Mouse (Mus musculus) heart, embryonic 16.5 days (tissue): ENCODE data around the gene Tmem269. TPM values are rescaled to one million over a fixed set of nuclear protein-coding genes. Genes with fewer than 3 reads are reported as not detected.

Experiments
- ATAC-seq: fragments of 200-750 bp; cut with Nextera tagmentation; replicated peaks from 2 replicates; pipeline ENCODE4 v1.8.0; 2017; ENCODE audit warnings: moderate number of reproducible peaks; ENCODE audit not compliant: insufficient read depth, low FRiP score; ENCODE audit errors: extremely low read depth
- H3K27ac ChIP-seq: fragments of 300-500 bp; sonication (generic); 2 replicates; pipeline ENCODE4 v1.5.1; 2014; ENCODE audit warnings: mild to moderate bottlenecking, low read length, control low read depth, moderate library complexity
- H3K27me3 ChIP-seq: fragments of 300-500 bp; sonication (generic); 2 replicates; pipeline ENCODE4 v1.6.1; 2014; ENCODE audit warnings: low read length, mixed read lengths; ENCODE audit not compliant: control insufficient read depth, insufficient read depth
- H3K36me3 ChIP-seq: fragments of 300-500 bp; sonication (generic); 2 replicates; pipeline ENCODE4 v1.6.1; 2014; ENCODE audit not compliant: control insufficient read depth, insufficient read depth
- H3K4me1 ChIP-seq: fragments of 300-500 bp; sonication (generic); 2 replicates; pipeline ENCODE4 v1.6.1; 2014; ENCODE audit warnings: low read length, mixed read lengths; ENCODE audit not compliant: control insufficient read depth, insufficient read depth
- H3K4me2 ChIP-seq: fragments of 300-500 bp; sonication (generic); 2 replicates; pipeline ENCODE4 v1.6.1; 2014; ENCODE audit warnings: low read depth, mild to moderate bottlenecking, control low read depth, low read length
- H3K4me3 ChIP-seq: fragments of 300-500 bp; sonication (generic); 2 replicates; pipeline ENCODE4 v1.5.1; 2014; ENCODE audit warnings: mild to moderate bottlenecking, control low read depth, low read length
- H3K9ac ChIP-seq: fragments of 300-500 bp; sonication (generic); 2 replicates; pipeline ENCODE4 v1.6.1; 2014; ENCODE audit warnings: low read length, control low read depth
- H3K9me3 ChIP-seq: fragments of 300-500 bp; sonication (generic); replicated peaks from 2 replicates; pipeline ENCODE4 v1.6.1; 2016; ENCODE audit warnings: low read length; ENCODE audit not compliant: control insufficient read depth
- WGBS: fragments of 180-500 bp; shearing (Covaris S2); extraction: QIAGEN DNeasy Blood & Tissue Kit; methylation state at CpG from one replicate; pipeline ENCODE4 v1.1.7; 2014; 5-methylcytosine and 5-hydroxymethylcytosine counted together
- polyA plus RNA-seq: library from polyadenylated mRNA; unstranded; fragments of >200 nt; fragmentation: Nextera tagmentation; extraction: Ambion mirVana; gene quantifications from 2 replicates; pipeline ENCODE4 v1.2.1, GENCODE M21; 2015

The Tmem269 gene
- polyA plus RNA-seq, 1 experiment from 2014 or later: 0.22 TPM

DNA sequence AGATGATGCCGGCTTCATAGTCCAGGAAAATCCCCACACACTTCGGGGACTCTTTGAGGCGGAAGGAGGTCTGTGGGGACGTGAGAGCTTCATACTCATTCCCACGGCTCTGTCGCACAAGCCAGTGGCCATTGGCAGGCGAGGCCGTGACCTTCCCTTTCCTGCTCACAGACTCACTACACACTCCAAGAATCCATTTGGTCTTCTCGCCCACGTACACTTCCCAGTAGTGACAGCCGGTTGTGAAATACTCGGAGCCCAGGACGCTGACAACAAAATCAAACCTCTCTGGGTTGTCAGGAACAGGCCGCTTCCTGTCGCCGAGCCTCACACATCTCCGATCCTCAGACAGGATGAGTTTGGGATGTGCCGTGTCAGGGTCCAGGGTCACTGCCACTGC lies 39.7 kb downstream of the Tmem269 start:
- ATAC-seq: no peak
- Histone ChIP-seq H3K9ac (no peak overlapping the region), H3K4me2 (no peak overlapping the region), H3K36me3 (no peaks in the 10 kb centered on the region), H3K4me1 (peaks cover under 1% of the 10 kb centered on the region), H3K4me3 (no peak overlapping the region), H3K9me3 (no peaks in the 10 kb centered on the region), H3K27ac (no peak overlapping the region), H3K27me3 (no peaks in the 10 kb centered on the region)
- whole genome bisulfite sequencing: 54% methylated on average over 18 of the region's 18 CpGs

DNA sequence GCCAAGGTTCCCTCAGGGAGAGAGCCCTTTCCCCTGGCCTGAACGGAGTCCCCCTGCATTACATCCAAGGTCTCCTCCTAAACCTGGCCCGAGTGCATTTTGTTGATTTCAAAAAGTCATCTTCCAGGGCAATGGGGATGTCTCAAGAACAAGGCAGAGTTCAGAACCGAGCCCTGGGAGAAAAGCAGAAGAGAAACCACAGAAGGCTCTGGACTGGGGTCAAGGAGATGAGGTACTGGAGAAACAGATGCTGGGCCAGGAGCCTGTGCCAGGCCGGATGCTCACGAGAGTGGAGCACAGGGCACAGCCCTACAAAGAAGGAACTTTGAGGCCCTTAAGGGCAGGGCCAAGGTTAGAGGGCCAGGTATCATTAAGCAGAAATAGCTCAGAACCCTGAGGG lies 40.3 kb downstream of the Tmem269 start:
- no peaks in the 10 kb centered on the region for H3K9me3 ChIP-seq
- H3K4me3 ChIP-seq: no peak overlapping the region
- H3K4me1 ChIP-seq: peaks cover 6% of the 10 kb centered on the region
- no peak overlapping the region for H3K9ac ChIP-seq
- 61% methylated on average over 5 of the region's 5 CpGs for WGBS
- no peaks in the 10 kb centered on the region for H3K36me3 ChIP-seq
- H3K4me2 ChIP-seq: no peak overlapping the region
- H3K27me3 ChIP-seq: no peaks in the 10 kb centered on the region
- no peak overlapping the region for H3K27ac ChIP-seq
- ATAC-seq: no peak

DNA sequence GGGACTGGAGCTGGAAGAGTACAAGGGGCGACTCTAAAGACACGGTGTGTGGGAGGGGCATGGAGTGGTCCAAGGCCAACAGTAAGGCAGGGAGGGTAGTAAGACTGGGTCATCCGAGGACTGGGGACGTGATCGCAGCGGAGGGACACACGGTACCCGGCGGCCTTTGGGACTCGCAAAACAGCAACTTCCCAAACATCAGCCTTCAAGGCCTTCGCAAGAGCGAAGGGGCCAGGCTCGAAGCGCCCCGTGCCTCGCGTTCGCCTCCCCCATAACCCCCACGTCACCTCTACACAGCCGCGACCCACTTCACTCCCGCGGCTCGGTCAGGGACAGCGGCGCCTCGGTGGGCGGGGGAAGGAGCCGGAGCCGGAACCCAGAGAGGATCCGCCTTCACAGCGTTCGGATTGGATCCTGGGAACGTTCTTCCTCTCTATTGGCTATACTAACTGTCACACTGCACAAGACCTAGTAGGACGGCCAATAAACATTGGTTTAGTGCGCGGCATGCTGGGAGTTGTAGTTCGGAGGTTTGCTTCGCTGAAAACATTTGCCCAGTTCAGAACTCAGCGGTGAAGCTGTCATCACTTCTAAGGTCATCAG lies 44.1 kb downstream of the Tmem269 start, which contains the start of gene Zfp691:
Zfp691 (minus strand) TSS at position 345 of the 603 bp plus-strand sequence.
- Histone ChIP-seq H3K27ac (peak within 1 kb of the TSS; percentile 89), H3K4me3 (peak within 1 kb of the TSS; percentile 87), H3K4me2 (peak within 1 kb of the TSS; percentile 83), H3K9me3 (no peaks in the 10 kb centered on the region), H3K9ac (peak within 1 kb of the TSS; percentile 86), H3K36me3 (peaks cover 14% of the 10 kb centered on the region), H3K4me1 (peaks cover 21% of the 10 kb centered on the region), H3K27me3 (no peaks in the 10 kb centered on the region)
- under 1% methylated on average over 39 of the region's 40 CpGs for WGBS
- ATAC-seq: peak; percentile 100

DNA sequence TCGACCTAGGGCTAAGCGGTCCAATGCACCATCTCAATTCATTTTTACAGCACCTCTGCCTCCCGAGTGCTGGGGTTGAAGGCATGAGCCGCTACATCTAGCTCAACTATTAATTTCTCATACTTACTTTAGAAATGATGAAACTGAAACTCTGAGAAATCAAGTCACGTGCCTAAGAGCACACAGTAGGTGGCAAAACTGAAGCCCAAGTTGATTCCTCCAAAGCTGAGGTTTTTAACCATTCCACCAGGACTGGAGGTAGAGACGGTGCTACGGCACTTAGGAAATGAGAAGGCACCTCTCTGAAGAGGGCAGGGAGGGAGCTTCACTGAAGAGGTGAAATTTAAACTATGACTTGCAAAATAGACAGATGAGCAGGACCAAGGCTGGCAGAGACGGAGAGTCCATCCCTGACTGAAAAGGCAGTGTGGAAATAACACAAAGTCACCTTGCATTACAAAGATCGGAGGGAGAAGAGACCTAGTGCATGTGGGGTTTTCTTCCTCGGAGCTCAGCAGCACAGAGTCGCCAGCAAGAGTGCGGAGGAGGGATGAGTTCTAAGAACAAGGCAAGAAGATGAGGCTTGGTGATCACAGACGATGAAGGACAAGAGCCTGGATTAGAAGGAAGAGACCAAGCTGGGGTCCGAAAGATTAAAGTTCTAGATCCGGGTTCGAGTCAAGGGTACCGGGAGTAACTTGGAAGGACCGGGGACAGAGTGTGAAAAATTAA lies 44.9 kb downstream of the Tmem269 start:
- peak overlapping the region; percentile 83 for H3K4me2 ChIP-seq
- no peak for ATAC-seq
- H3K27me3 ChIP-seq: no peaks in the 10 kb centered on the region
- H3K36me3 ChIP-seq: peaks cover 17% of the 10 kb centered on the region
- peak overlapping the region; percentile 86 for H3K9ac ChIP-seq
- H3K9me3 ChIP-seq: no peaks in the 10 kb centered on the region
- WGBS: 29% methylated on average over 18 of the region's 18 CpGs
- peak overlapping the region; percentile 87 for H3K4me3 ChIP-seq
- peaks cover 21% of the 10 kb centered on the region for H3K4me1 ChIP-seq
- H3K27ac ChIP-seq: peak overlapping the region; percentile 89

DNA sequence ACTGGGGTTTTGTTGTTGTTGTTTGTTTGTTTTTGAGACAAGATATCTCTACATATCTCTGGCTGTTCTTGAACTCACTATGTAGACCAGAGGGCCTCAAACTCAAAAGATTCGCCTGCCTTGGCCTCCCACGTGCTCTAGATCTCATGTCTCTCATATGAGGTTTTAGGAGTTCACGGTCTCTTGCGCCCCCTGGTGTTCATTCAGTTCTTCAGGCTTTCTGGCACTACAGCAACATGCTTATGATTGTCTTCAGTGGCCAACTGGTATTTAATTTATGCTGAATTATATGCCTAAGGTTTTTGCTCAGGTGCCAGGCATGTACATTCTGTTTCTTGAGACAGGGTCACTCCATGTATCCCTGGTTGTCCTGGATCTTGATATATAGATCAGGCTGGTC lies 50.4 kb downstream of the Tmem269 start:
- peaks cover 17% of the 10 kb centered on the region for H3K36me3 ChIP-seq
- WGBS: 6% methylated on average over 4 of the region's 4 CpGs
- no peak overlapping the region for H3K4me3 ChIP-seq
- no peaks in the 10 kb centered on the region for H3K27me3 ChIP-seq
- H3K4me1 ChIP-seq: peaks cover 14% of the 10 kb centered on the region
- no peak overlapping the region for H3K27ac ChIP-seq
- H3K4me2 ChIP-seq: no peak overlapping the region
- H3K9ac ChIP-seq: no peak overlapping the region
- no peaks in the 10 kb centered on the region for H3K9me3 ChIP-seq
- ATAC-seq: peak; percentile 51; the same call in 1 of the 2 replicates

DNA sequence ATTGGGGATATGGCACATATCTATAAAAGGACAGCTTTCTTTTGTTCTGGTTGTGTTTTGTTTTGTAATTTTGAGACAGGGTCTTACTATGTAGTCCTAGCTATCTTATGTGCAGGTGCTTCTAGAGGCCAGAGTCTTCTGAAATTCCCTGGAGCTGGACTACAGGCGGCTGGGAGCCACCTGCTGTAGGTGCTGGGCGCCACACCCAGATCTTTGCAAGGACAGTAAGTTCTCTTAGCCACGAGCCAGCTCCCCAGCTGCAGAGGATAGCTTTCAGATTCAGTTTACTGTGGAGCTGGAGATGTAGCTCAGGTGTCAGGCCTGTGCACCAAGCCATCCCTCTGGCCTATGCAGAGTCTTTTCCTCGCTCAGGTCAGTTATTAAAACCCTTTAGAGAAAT lies 50.9 kb downstream of the Tmem269 start:
- H3K4me1 ChIP-seq: peaks cover 8% of the 10 kb centered on the region
- H3K27ac ChIP-seq: no peak overlapping the region
- no peaks in the 10 kb centered on the region for H3K9me3 ChIP-seq
- H3K27me3 ChIP-seq: no peaks in the 10 kb centered on the region
- WGBS: 85% methylated on average over 4 of the region's 4 CpGs
- H3K36me3 ChIP-seq: peaks cover 17% of the 10 kb centered on the region
- no peak overlapping the region for H3K4me3 ChIP-seq
- no peak overlapping the region for H3K4me2 ChIP-seq
- H3K9ac ChIP-seq: no peak overlapping the region
- no peak for ATAC-seq

DNA sequence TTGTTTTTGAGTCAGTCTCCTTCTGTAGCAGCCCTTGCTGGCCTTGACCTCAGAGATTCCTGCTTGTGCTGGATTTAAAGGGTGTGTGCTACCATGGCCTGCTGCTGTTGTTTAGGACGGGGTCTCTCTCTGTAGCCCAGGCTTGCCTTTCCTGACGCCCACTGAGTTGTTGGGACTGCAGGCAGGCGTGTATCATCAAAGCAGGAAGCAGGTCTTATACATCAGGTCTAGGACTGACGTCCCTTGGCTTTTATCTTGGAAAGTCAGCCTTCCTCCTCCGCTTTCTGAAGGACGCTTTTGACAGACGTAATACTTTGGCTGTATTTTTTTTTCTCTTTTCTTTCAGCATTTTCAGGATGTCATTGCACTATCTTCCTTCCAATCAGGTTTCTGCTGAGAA lies 52.1 kb downstream of the Tmem269 start:
- WGBS: 62% methylated on average over 7 of the region's 7 CpGs
- no peaks in the 10 kb centered on the region for H3K27me3 ChIP-seq
- H3K9ac ChIP-seq: no peak overlapping the region
- no peak overlapping the region for H3K4me3 ChIP-seq
- H3K4me1 ChIP-seq: no peaks in the 10 kb centered on the region
- no peaks in the 10 kb centered on the region for H3K9me3 ChIP-seq
- no peak for ATAC-seq
- H3K27ac ChIP-seq: no peak overlapping the region
- H3K4me2 ChIP-seq: no peak overlapping the region
- H3K36me3 ChIP-seq: peaks cover 17% of the 10 kb centered on the region

DNA sequence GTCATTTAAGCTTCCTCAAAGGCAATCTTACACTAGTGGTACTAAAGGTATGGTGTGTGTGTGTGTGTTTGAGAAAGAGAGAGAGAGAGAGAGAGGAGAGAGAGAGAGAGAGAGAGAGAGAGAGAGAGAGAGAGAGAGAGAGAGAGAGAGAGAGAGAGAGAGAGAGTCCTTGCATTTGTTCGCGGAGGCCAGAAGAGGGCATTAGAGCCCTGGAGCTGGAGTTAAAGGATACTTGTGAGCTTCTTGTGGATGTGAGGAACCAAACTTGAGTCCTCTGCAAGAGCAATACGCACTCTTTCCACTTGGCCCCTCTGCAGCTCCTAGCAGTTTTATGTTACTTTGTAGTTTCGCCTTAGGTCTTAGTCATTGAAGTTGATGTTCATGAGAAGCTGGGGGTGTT lies 55.0 kb downstream of the Tmem269 start:
- Histone ChIP-seq H3K27me3 (no peaks in the 10 kb centered on the region), H3K9ac (no peak overlapping the region), H3K4me2 (no peak overlapping the region), H3K4me1 (no peaks in the 10 kb centered on the region), H3K4me3 (no peak overlapping the region), H3K27ac (no peak overlapping the region), H3K9me3 (no peaks in the 10 kb centered on the region), H3K36me3 (no peaks in the 10 kb centered on the region)
- 81% methylated on average over 4 of the region's 4 CpGs for WGBS
- no peak for ATAC-seq

DNA sequence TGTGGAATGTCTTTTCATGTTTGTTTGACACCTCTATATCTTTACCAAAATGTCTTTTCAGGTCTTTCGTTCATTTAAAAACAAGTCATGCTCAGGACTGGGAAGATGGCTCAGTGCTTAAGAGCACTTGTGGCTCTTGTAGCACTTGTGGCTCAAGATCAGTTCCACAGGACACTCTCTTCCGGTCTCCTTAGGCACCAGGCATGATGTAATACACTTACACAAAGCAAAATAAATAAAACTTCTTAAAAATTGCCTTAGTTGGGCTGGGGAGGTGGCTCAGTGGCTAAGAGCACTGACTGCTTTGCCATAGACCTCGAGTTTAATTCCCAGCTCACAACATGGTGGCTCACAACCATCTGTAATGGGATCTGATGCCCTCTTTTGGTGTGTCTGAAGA lies 56.7 kb downstream of the Tmem269 start:
- Histone ChIP-seq H3K4me3 (no peak overlapping the region), H3K27me3 (no peaks in the 10 kb centered on the region), H3K36me3 (no peaks in the 10 kb centered on the region), H3K27ac (no peak overlapping the region), H3K4me2 (no peak overlapping the region), H3K4me1 (no peaks in the 10 kb centered on the region), H3K9ac (no peak overlapping the region), H3K9me3 (no peaks in the 10 kb centered on the region)
- 68% methylated on average over 3 of the region's 3 CpGs for WGBS
- ATAC-seq: no peak
